Mouse (Mus musculus) stomach, embryonic 15.5 days (tissue): ENCODE measurements around the gene Gtf2ird1. TPM values are rescaled to one million over a fixed set of nuclear protein-coding genes. Genes with fewer than 3 reads are reported as not detected.
"Not testable (repeated sequence)": the region's sequence is repeated elsewhere in the genome, so short reads cannot be mapped to it uniquely, and the experiment has no call there.

ENCODE experiments used
- ATAC-seq: fragments of 200-750 bp; cut with Nextera tagmentation; 2 replicates; pipeline ENCODE4 v1.8.0; 2017; ENCODE audit warnings: low read depth, moderate number of reproducible peaks, moderate TSS enrichment; ENCODE audit not compliant: insufficient read depth, low FRiP score
- H3K27ac ChIP-seq: fragments of 300-500 bp; sonication (generic); 2 replicates; pipeline ENCODE4 v1.5.1; 2015; ENCODE audit warnings: mild to moderate bottlenecking, inconsistent platforms
- H3K27me3 ChIP-seq: fragments of 300-500 bp; sonication (generic); replicated peaks from 2 replicates; pipeline ENCODE4 v1.6.1; 2015; ENCODE audit warnings: inconsistent platforms
- H3K36me3 ChIP-seq: fragments of 300-500 bp; sonication (generic); 2 replicates; pipeline ENCODE4 v1.6.1; 2015; ENCODE audit warnings: inconsistent platforms
- H3K4me1 ChIP-seq: fragments of 300-500 bp; sonication (generic); 2 replicates; pipeline ENCODE4 v1.6.1; 2015; ENCODE audit warnings: inconsistent platforms
- H3K4me2 ChIP-seq: fragments of 300-500 bp; sonication (generic); 2 replicates; pipeline ENCODE4 v1.6.1; 2015; ENCODE audit warnings: mild to moderate bottlenecking, inconsistent platforms
- H3K4me3 ChIP-seq: fragments of 300-500 bp; sonication (generic); replicated peaks from 2 replicates; pipeline ENCODE4 v1.5.1; 2015; ENCODE audit warnings: inconsistent platforms
- H3K9ac ChIP-seq: fragments of 300-500 bp; sonication (generic); 2 replicates; pipeline ENCODE4 v1.6.1; 2015; ENCODE audit warnings: inconsistent platforms
- H3K9me3 ChIP-seq: fragments of 300-500 bp; sonication (generic); 2 replicates; pipeline ENCODE4 v1.6.1; 2016; ENCODE audit warnings: inconsistent platforms
- WGBS: fragments of 180-500 bp; shearing (Covaris S2); methylation state at CpG from one replicate; pipeline ENCODE4 v1.1.7; 2015; 5-methylcytosine and 5-hydroxymethylcytosine counted together
- polyA plus RNA-seq: library from polyadenylated mRNA; unstranded; fragments of >200 nt; fragmentation: Nextera tagmentation; extraction: Ambion mirVana; gene quantifications from 2 replicates; pipeline ENCODE4 v1.2.1, GENCODE M21; 2015

The Gtf2ird1 gene
- polyA plus RNA-seq, 1 experiment from 2014 or later, result 83.6 TPM

DNA sequence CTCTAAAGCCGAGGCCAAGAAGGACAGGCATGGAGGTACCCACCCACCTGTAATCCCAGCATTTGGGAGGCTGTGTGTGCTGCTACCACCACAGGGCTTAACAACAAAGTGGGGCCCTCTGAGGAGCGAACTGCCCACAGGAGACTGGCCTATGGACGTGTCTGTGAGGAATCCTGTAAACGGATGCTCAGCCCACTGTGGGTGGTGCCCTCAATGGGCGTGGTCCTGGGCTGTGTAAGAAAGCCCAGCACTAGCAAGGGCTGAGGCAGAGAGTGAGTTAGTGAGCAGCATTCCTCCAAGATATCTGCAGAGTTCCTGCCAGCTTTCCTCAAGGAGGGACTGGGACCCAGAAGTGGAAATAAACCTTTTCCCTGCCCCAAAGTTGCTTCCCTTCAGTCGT, 62.9 kb downstream of the Gtf2ird1 start:
- Histone ChIP-seq H3K27ac (peak overlapping the region; percentile 65; the same call in 1 of the 2 replicates), H3K9ac (no peak overlapping the region), H3K4me3 (no peak overlapping the region), H3K27me3 (no peaks in the 10 kb centered on the region), H3K9me3 (no peaks in the 10 kb centered on the region), H3K4me1 (0 out of 2 replicates have a peak, but pooled peaks cover 3% of the 10 kb centered on the region), H3K36me3 (peaks cover 61% of the 10 kb centered on the region), H3K4me2 (no peak overlapping the region)
- 73% methylated on average over 6 of the region's 6 CpGs for WGBS
- no peak; the same call in 1 of the 2 replicates for ATAC-seq

DNA sequence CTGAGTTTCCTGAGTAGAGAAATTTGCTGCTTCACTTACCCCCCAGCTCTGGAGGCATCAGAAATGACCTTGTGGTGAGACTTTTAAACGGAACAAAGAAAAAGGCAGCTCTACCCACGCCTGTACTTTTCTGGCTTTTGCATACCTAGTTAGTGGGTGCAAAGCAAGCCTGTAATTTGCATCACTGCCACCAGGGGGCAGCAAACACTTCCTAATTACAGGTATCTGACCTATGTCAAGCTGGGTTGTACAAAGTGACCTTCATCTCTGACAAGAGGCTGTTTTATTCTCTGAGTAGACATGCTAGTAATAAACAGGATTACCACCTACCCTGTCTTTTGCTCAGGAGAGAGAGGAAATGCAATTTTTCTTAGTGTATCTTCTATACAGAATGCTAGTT, 71.4 kb downstream of the Gtf2ird1 start:
- no peaks in the 10 kb centered on the region for H3K4me1 ChIP-seq
- H3K36me3 ChIP-seq, result peaks cover 71% of the 10 kb centered on the region
- no peaks in the 10 kb centered on the region for H3K9me3 ChIP-seq
- H3K4me2 ChIP-seq, result no peak overlapping the region
- no peak for ATAC-seq
- no peak overlapping the region for H3K27ac ChIP-seq
- no peak overlapping the region for H3K9ac ChIP-seq
- WGBS, result 64% methylated on average over 2 of the region's 2 CpGs
- no peaks in the 10 kb centered on the region for H3K27me3 ChIP-seq
- H3K4me3 ChIP-seq, result no peak overlapping the region

DNA sequence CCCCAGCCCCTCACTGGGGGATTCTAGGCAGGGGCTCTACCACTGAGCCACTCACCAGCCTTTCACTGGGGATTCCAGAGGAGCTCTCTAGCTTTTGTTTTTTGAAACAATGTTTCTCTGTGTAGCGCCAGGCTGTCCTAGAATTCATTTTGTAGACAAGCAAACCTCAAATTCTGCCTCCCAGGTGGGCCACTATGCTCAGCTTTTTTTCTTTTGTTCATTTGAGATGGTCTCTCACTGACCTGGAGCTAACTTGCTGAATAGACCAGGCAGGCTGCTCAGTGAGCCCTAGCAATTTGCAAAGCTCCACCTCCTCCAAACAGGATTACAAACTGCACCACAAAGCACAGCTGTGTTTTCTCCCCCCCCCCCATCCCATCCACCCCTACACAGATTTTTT, 81.3 kb downstream of the Gtf2ird1 start:
- Histone ChIP-seq H3K27ac (no peak overlapping the region), H3K9ac (no peak overlapping the region), H3K27me3 (no peaks in the 10 kb centered on the region), H3K9me3 (no peaks in the 10 kb centered on the region), H3K4me1 (0 out of 2 replicates have a peak, but pooled peaks cover 2% of the 10 kb centered on the region), H3K4me3 (no peak overlapping the region), H3K36me3 (peaks cover 36% of the 10 kb centered on the region), H3K4me2 (no peak overlapping the region)
- no peak; the same call in 1 of the 2 replicates for ATAC-seq
- 86% methylated on average over 1 of the region's 1 CpGs for WGBS

DNA sequence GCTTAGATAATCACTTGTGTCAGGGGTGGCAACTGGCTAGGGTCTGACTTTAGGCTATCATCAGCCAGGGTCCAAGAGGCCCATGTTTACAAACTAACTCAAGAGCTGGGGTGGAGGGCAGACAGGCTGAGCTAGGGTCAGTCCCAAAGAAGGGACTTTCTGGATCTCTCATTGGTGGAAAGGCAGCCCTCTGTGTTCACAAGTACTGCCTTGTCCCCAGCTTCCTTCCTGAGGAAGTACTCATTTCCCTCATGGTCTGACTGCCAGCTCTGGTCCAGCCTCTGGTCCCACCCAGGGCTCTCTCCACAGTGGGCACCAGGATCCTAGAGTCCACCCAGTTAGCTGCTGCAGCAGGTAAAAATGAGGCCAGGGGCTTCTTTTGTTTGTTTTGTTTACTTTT, 82.0 kb downstream of the Gtf2ird1 start:
- Histone ChIP-seq H3K4me3 (no peak overlapping the region), H3K4me1 (0 out of 2 replicates have a peak, but pooled peaks cover 2% of the 10 kb centered on the region), H3K4me2 (no peak overlapping the region), H3K27me3 (no peaks in the 10 kb centered on the region), H3K36me3 (peaks cover 39% of the 10 kb centered on the region), H3K9me3 (no peaks in the 10 kb centered on the region), H3K27ac (peak overlapping the region; percentile 45), H3K9ac (no peak overlapping the region)
- 0 out of 2 replicates have a peak, but pooled peaks have one; percentile 24 for ATAC-seq

DNA sequence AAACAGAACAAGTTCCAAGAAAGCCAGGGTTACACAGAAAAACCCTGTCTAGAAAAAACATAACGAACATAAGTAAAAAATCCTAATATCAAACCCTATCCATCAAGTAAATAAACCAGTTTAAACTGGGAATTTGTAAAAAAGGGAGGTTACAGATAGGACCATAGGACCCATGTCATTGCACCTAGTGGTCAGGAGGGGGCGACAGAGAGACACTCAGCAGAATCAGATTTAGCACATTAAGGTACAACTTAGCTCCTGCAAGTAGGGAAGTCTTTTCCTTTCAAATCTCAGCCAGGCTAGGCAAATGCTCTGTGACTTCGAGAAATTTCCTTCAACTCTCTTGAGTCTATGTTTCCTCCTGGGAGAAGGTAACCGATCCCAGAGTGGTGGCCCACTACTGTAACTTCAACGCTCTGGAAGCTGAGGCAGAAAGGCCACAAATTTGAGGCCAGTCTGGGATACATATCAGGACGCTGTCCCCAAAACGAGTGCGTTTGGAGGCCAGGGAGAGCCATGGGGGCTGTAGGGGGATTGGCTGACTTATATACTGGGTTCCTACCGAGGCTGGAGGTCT, 82.5 kb downstream of the Gtf2ird1 start:
- ATAC-seq, result no peak
- Histone ChIP-seq H3K9me3 (no peaks in the 10 kb centered on the region), H3K27ac (peak overlapping the region; percentile 45), H3K4me2 (no peak overlapping the region), H3K4me1 (0 out of 2 replicates have a peak, but pooled peaks cover 2% of the 10 kb centered on the region), H3K27me3 (no peaks in the 10 kb centered on the region), H3K4me3 (no peak overlapping the region), H3K36me3 (peaks cover 39% of the 10 kb centered on the region), H3K9ac (no peak overlapping the region)
- WGBS, result 66% methylated on average over 9 of the region's 9 CpGs

DNA sequence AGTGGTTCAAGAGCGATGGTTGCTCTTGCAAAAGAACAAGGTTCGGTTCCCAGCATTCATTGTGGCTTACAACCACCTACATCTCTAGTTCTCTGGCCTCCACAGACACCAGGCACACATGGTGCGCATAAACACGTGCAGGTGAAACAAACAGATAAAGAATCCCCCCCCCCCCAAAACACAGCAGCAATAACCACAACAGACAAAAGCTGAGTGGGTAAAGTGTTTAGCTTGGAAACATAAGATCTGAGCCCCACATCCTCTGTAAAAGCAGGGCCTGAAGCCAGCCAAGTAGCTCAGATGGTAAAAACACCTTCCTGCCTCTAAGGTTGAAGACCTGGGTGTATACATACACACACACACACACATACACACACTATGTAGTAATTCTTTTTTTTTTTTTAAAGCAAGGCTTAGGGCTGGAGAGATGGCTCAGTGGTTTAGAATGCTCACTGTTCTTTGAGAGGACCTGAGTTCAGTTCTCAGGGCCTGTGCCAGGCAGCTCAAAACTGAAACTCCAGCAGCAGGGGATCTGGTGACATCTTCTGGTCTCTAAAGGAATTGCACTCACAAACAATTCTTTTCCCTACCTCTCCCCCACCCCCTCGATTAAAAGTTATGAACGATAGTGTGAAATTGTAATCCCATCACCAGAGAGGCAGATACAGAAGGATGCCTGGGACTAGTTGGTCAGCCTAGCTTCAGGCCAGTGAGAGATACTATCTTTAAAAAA, 83.4 kb downstream of the Gtf2ird1 start:
- no peak overlapping the region for H3K9ac ChIP-seq
- no peaks in the 10 kb centered on the region for H3K27me3 ChIP-seq
- H3K36me3 ChIP-seq, result peaks cover 38% of the 10 kb centered on the region
- H3K4me3 ChIP-seq, result no peak overlapping the region
- 0 out of 2 replicates have a peak, but pooled peaks cover 2% of the 10 kb centered on the region for H3K4me1 ChIP-seq
- H3K9me3 ChIP-seq, result no peaks in the 10 kb centered on the region
- ATAC-seq, result no peak
- WGBS, result 96% methylated on average over 6 of the region's 6 CpGs
- H3K4me2 ChIP-seq, result no peak overlapping the region
- H3K27ac ChIP-seq, result no peak overlapping the region

DNA sequence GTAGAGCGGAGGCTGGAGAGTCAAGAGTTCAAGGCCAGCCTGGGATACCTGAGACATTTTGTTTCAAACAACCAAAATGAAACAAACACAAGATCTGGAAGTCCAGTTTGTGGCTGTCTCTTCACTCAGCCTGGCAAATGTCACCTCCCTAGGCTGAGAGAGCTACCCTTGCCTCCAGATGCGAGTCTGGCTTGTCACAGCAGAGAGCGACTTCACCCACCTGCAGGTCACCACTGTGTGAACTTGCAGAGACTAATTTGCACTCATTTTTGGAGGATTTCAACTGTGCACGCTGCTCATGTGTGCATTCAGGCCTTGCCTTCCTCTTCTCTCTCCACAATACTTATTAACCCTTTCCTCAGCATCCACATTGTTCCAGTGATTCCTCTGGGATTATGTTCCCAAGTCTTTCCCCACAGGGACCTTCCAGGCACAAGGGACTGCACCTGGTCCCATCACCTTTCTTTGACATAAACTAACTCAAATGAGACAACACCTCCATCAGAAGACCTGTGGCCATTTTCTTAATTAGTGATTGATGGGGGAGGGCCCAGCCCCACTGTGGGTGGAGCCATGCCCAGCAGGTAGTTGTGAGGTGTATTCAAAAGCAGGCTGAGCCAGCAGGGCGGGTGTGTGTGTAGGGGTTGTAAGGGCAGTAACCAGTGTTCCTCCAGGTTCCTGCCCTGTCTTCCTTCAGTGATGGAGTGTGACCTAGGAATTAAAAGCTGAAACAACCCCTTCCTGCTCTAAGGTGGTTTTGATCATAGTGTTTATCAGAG, 84.8 kb downstream of the Gtf2ird1 start:
- no peak for ATAC-seq
- Histone ChIP-seq H3K9me3 (no peaks in the 10 kb centered on the region), H3K36me3 (peaks cover 35% of the 10 kb centered on the region), H3K4me1 (0 out of 2 replicates have a peak, but pooled peaks cover 2% of the 10 kb centered on the region), H3K27me3 (no peaks in the 10 kb centered on the region), H3K27ac (no peak overlapping the region), H3K4me2 (no peak overlapping the region), H3K9ac (no peak overlapping the region), H3K4me3 (no peak overlapping the region)
- 82% methylated on average over 5 of the region's 5 CpGs for WGBS

DNA sequence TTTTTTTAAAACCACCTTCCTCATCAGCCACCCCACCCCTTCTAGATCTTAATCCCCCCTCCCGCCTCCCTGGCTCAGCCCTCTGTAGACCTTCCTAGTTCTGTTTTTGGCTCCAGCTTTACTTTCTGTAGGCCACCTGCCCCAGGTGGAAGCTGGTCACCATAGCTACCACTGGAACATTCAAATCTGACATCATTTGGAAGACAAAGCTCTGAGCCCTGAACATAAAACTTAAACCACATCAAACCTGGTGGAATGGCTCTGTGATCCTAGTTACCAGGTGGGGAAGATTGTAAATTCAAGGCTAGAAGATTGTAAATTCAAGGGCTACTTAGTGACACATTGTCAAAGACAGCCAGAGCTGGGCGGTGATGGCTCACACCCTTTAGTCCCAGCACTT, 85.7 kb downstream of the Gtf2ird1 start:
- Histone ChIP-seq H3K27ac (no peak overlapping the region), H3K9me3 (no peaks in the 10 kb centered on the region), H3K4me2 (no peak overlapping the region), H3K4me1 (0 out of 2 replicates have a peak, but pooled peaks cover 2% of the 10 kb centered on the region), H3K36me3 (peaks cover 36% of the 10 kb centered on the region), H3K4me3 (no peak overlapping the region), H3K27me3 (no peaks in the 10 kb centered on the region), H3K9ac (no peak overlapping the region)
- ATAC-seq, result no peak
- WGBS, result 88% methylated on average over 2 of the region's 2 CpGs

DNA sequence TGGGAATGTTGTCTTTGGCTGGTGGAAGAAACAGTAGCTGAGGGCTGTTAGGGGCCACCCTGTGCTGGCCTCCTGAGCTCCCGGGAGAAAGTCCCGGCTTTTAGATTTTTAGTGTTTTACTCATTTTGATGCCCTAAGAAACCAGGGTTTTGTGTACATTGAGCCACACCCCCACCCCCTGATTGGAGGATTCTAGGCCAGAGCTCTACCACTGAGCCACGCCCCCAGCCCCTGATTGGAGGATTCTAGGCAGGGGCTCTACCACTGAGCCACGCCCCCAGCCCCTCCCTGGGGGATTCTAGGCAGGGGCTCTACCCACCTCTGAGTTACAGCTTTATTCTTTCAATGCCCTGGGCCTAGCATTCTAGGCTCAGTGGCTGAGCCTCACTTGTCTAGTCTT, 97.4 kb downstream of the Gtf2ird1 start:
- no peaks in the 10 kb centered on the region for H3K27me3 ChIP-seq
- H3K4me3 ChIP-seq, result no peak overlapping the region
- WGBS, result 84% methylated on average over 4 of the region's 4 CpGs
- H3K9me3 ChIP-seq, result no peaks in the 10 kb centered on the region
- H3K27ac ChIP-seq, result no peak overlapping the region
- H3K9ac ChIP-seq, result no peak overlapping the region
- no peak overlapping the region for H3K4me2 ChIP-seq
- no peaks in the 10 kb centered on the region for H3K4me1 ChIP-seq
- H3K36me3 ChIP-seq, result peaks cover 49% of the 10 kb centered on the region
- ATAC-seq, result no peak

DNA sequence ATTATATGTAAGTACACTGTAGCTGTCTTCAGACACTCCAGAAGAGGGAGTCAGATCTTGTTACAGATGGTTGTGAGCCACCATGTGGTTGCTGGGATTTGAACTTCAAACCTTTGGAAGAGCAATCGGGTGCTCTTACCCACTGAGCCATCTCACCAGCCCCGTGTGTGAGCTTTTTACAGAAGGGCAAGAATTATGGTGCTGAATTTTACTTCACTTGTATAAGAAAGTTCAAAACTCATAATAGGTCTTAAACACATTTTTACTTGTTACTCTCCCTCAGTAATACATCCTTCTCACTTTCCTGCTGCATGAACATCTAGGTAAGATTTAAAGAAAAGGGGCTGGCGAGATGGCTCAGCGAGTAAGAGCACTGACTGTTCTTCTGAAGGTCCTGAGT, 101.1 kb downstream of the Gtf2ird1 start:
- ATAC-seq, H3K27me3 ChIP-seq, H3K27ac ChIP-seq, H3K4me1 ChIP-seq, H3K9ac ChIP-seq, H3K9me3 ChIP-seq, H3K4me2 ChIP-seq, H3K4me3 ChIP-seq: not testable (repeated sequence)
- WGBS, result 91% methylated on average over 4 of the region's 4 CpGs
- H3K36me3 ChIP-seq, result peaks cover 28% of the 10 kb centered on the region

DNA sequence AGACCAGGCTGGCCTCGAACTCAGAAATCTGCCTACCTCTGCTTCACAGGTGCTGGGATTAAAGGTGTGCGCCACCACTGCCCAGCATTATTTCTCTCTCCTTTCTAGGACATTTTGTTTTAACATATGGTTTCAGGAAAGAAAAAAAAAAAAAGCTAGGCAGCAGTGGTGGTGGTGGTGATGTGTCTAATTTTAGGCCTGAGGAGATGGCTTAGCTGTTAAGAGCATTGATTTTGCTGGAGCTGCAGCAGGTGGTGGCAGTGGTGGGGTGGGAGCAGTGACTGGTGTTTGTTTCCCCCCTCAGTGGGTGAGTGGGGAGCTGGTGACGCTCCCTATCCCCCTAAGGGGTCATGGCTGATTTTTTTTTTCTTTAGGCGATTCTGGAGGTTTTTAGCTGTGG, 103.4 kb downstream of the Gtf2ird1 start:
- no peak overlapping the region for H3K4me3 ChIP-seq
- WGBS, result 71% methylated on average over 4 of the region's 4 CpGs
- H3K36me3 ChIP-seq, result 0 out of 2 replicates have a peak, but pooled peaks cover 9% of the 10 kb centered on the region
- H3K9me3 ChIP-seq, result no peaks in the 10 kb centered on the region
- H3K4me1 ChIP-seq, result peaks cover 6% of the 10 kb centered on the region
- no peak for ATAC-seq
- H3K27me3 ChIP-seq, result no peaks in the 10 kb centered on the region
- no peak overlapping the region for H3K9ac ChIP-seq
- H3K4me2 ChIP-seq, result no peak overlapping the region
- no peak overlapping the region for H3K27ac ChIP-seq

DNA sequence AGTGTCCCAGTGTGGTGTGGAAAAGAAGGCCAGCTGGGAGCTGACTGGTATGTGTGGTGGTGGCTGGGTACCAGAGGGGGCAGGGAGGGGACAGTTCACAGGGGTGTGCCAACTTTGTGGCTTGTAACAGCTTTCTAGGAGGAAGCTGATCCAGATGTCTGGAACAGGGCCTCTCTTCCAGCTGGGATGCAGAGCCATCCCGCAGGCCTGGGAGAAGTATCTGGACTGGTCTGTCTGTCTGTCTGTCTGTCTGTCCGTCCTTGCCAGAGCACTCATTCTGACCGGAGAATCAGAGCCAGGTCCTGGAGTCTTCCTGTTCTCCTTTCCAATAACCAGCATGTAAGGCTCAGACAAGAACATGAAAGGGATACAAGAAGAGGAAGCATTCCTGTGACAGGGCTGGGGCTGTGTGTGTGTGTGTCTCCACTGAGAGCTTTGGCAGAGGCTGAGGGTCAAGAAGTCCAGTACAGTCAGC, 104.0 kb downstream of the Gtf2ird1 start:
- no peak overlapping the region for H3K4me2 ChIP-seq
- no peak overlapping the region for H3K9ac ChIP-seq
- H3K36me3 ChIP-seq, result 0 out of 2 replicates have a peak, but pooled peaks cover 5% of the 10 kb centered on the region
- no peak overlapping the region for H3K27ac ChIP-seq
- ATAC-seq, result no peak
- H3K27me3 ChIP-seq, result no peaks in the 10 kb centered on the region
- no peak overlapping the region for H3K4me3 ChIP-seq
- peaks cover 6% of the 10 kb centered on the region for H3K4me1 ChIP-seq
- WGBS, result 60% methylated on average over 3 of the region's 3 CpGs
- no peaks in the 10 kb centered on the region for H3K9me3 ChIP-seq
